Mouse (Mus musculus) ES-CJ7 (cell line): ENCODE data around the gene Tbc1d13.
"Not testable (repeated sequence)": the region's sequence is repeated elsewhere in the genome, so short reads cannot be mapped to it uniquely, and the experiment has no call there.

Experiments
- DNase-seq: peaks from one replicate; pipeline ENCODE4 v3.0.0; 2011; ENCODE audit warnings: low read depth, low spot score

The Tbc1d13 gene

GRCm38 (mm10) chr2:30177700-30178675 lies 44.4 kb downstream of the Tbc1d13 start, which contains the start of gene Spout1:
Spout1 (minus strand) TSS chr2:30178459.
- DNase-seq: peak; percentile 99

GRCm38 (mm10) chr2:30178711-30179110 lies 45.2 kb downstream of the Tbc1d13 start:
- DNase-seq: not testable (repeated sequence)

- no peak for DNase-seq
Observed at GRCm38 (mm10) chr2:30182424-30182823, 48.9 kb downstream of the Tbc1d13 start.

- no peak for DNase-seq
Observed at GRCm38 (mm10) chr2:30183721-30184120, 50.2 kb downstream of the Tbc1d13 start.

GRCm38 (mm10) chr2:30185276-30185675 lies 51.7 kb downstream of the Tbc1d13 start:
- no peak for DNase-seq

- DNase-seq: no peak
Observed at GRCm38 (mm10) chr2:30185681-30186080, 52.1 kb downstream of the Tbc1d13 start.

GRCm38 (mm10) chr2:30191790-30192580 lies 58.4 kb downstream of the Tbc1d13 start:
- no peak for DNase-seq

- no peak for DNase-seq
Observed at GRCm38 (mm10) chr2:30194656-30195055, 61.1 kb downstream of the Tbc1d13 start.

- DNase-seq: no peak
Observed at GRCm38 (mm10) chr2:30198021-30198420, 64.5 kb downstream of the Tbc1d13 start.

GRCm38 (mm10) chr2:30199984-30200383 lies 66.4 kb downstream of the Tbc1d13 start:
- DNase-seq: no peak

GRCm38 (mm10) chr2:30200388-30200925 lies 66.9 kb downstream of the Tbc1d13 start:
- DNase-seq: no peak
